Mouse (Mus musculus) limb, embryonic 15.5 days (tissue): Measurements from ENCODE around the gene St14. TPM values are rescaled to one million over a fixed set of nuclear protein-coding genes. Genes with fewer than 3 reads are reported as not detected.
"Not testable (repeated sequence)": the region's sequence is repeated elsewhere in the genome, so short reads cannot be mapped to it uniquely, and the experiment has no call there.

Experiments used
- ATAC-seq: fragments of 200-750 bp; cut with Nextera tagmentation; 2 replicates; pipeline ENCODE4 v1.8.0; 2017; ENCODE audit warnings: low read depth, moderate TSS enrichment; ENCODE audit not compliant: insufficient number of reproducible peaks, low FRiP score, low TSS enrichment
- H3K27ac ChIP-seq: fragments of 300-500 bp; sonication (generic); 2 replicates; pipeline ENCODE4 v1.5.1; 2015; ENCODE audit warnings: moderate library complexity, mild to moderate bottlenecking, inconsistent platforms
- H3K27me3 ChIP-seq: fragments of 300-500 bp; sonication (generic); 2 replicates; pipeline ENCODE4 v1.6.1; 2015; ENCODE audit warnings: inconsistent platforms
- H3K36me3 ChIP-seq: fragments of 300-500 bp; sonication (generic); 2 replicates; pipeline ENCODE4 v1.6.1; 2015; ENCODE audit warnings: inconsistent platforms
- H3K4me1 ChIP-seq: fragments of 300-500 bp; sonication (generic); 2 replicates; pipeline ENCODE4 v1.6.1; 2015; ENCODE audit warnings: inconsistent platforms
- H3K4me2 ChIP-seq: fragments of 300-500 bp; sonication (generic); 2 replicates; pipeline ENCODE4 v1.6.1; 2015; ENCODE audit warnings: mild to moderate bottlenecking, inconsistent platforms
- H3K4me3 ChIP-seq: fragments of 300-500 bp; sonication (generic); 2 replicates; pipeline ENCODE4 v1.5.1; 2015; ENCODE audit warnings: mild to moderate bottlenecking, inconsistent platforms
- H3K9ac ChIP-seq: fragments of 300-500 bp; sonication (generic); 2 replicates; pipeline ENCODE4 v1.6.1; 2015; ENCODE audit warnings: inconsistent platforms
- H3K9me3 ChIP-seq: fragments of 300-500 bp; sonication (generic); 2 replicates; pipeline ENCODE4 v1.6.1; 2016; ENCODE audit warnings: inconsistent platforms
- WGBS: fragments of 180-500 bp; shearing (Covaris S2); methylation state at CpG from one replicate; pipeline ENCODE4 v1.1.7; 2015; 5-methylcytosine and 5-hydroxymethylcytosine counted together
- polyA plus RNA-seq: library from polyadenylated mRNA; unstranded; fragments of >200 nt; fragmentation: Nextera tagmentation; extraction: Ambion mirVana; gene quantifications from 2 replicates; pipeline ENCODE4 v1.2.1, GENCODE M21; 2015

Gene St14
- polyA plus RNA-seq, 1 experiment from 2014 or later: 21.8 TPM

- no peak overlapping the region for H3K9ac ChIP-seq
- no peaks in the 10 kb centered on the region for H3K9me3 ChIP-seq
- no peaks in the 10 kb centered on the region for H3K36me3 ChIP-seq
- no peak for ATAC-seq
- no peak overlapping the region for H3K27ac ChIP-seq
- H3K4me3 ChIP-seq: no peak overlapping the region
- peaks cover 11% of the 10 kb centered on the region for H3K27me3 ChIP-seq
- H3K4me2 ChIP-seq: no peak overlapping the region
- 71% methylated on average over 6 of the region's 6 CpGs for WGBS
- 0 out of 2 replicates have a peak, but pooled peaks cover 4% of the 10 kb centered on the region for H3K4me1 ChIP-seq
These were observed 50.9 kb downstream of the St14 start for GRCm38 (mm10) chr9:31080726-31081125.

GRCm38 (mm10) chr9:31074836-31075235 lies 56.8 kb downstream of the St14 start:
- no peak overlapping the region for H3K9ac ChIP-seq
- no peaks in the 10 kb centered on the region for H3K4me1 ChIP-seq
- ATAC-seq: no peak
- 73% methylated on average over 10 of the region's 10 CpGs for WGBS
- no peak overlapping the region for H3K4me2 ChIP-seq
- no peak overlapping the region for H3K4me3 ChIP-seq
- H3K27me3 ChIP-seq: no peaks in the 10 kb centered on the region
- no peaks in the 10 kb centered on the region for H3K9me3 ChIP-seq
- H3K27ac ChIP-seq: no peak overlapping the region
- H3K36me3 ChIP-seq: no peaks in the 10 kb centered on the region; the same call in 1 of the 2 replicates

- H3K27me3 ChIP-seq: no peaks in the 10 kb centered on the region
- no peak for ATAC-seq
- no peak overlapping the region for H3K27ac ChIP-seq
- no peak overlapping the region for H3K4me2 ChIP-seq
- no peak overlapping the region for H3K4me3 ChIP-seq
- 76% methylated on average over 7 of the region's 7 CpGs for WGBS
- H3K9me3 ChIP-seq: no peaks in the 10 kb centered on the region
- no peaks in the 10 kb centered on the region for H3K4me1 ChIP-seq
- no peak overlapping the region for H3K9ac ChIP-seq
- peaks cover 7% of the 10 kb centered on the region; the same call in 1 of the 2 replicates for H3K36me3 ChIP-seq
These were observed 57.9 kb downstream of the St14 start for GRCm38 (mm10) chr9:31073797-31074196.

GRCm38 (mm10) chr9:31072256-31072655 lies 59.4 kb downstream of the St14 start:
- Histone ChIP-seq H3K9me3 (no peaks in the 10 kb centered on the region), H3K4me1 (no peaks in the 10 kb centered on the region), H3K27me3 (no peaks in the 10 kb centered on the region), H3K27ac (no peak overlapping the region), H3K4me2 (no peak overlapping the region), H3K4me3 (no peak overlapping the region), H3K9ac (no peak overlapping the region), H3K36me3 (peaks cover 9% of the 10 kb centered on the region; the same call in 1 of the 2 replicates)
- ATAC-seq: no peak
- WGBS: 88% methylated on average over 5 of the region's 5 CpGs

GRCm38 (mm10) chr9:31070706-31071105 lies 60.9 kb downstream of the St14 start:
- H3K27ac ChIP-seq: no peak overlapping the region
- WGBS: 93% methylated on average over 8 of the region's 8 CpGs
- H3K9ac ChIP-seq: no peak overlapping the region
- no peaks in the 10 kb centered on the region for H3K27me3 ChIP-seq
- peaks cover 14% of the 10 kb centered on the region for H3K36me3 ChIP-seq
- no peak overlapping the region for H3K4me2 ChIP-seq
- ATAC-seq: no peak
- H3K9me3 ChIP-seq: no peaks in the 10 kb centered on the region
- H3K4me1 ChIP-seq: no peaks in the 10 kb centered on the region
- no peak overlapping the region for H3K4me3 ChIP-seq

GRCm38 (mm10) chr9:31058723-31059122 lies 72.9 kb downstream of the St14 start:
- H3K27me3 ChIP-seq: no peaks in the 10 kb centered on the region
- 61% methylated on average over 2 of the region's 2 CpGs for WGBS
- ATAC-seq: no peak
- H3K9me3 ChIP-seq: no peaks in the 10 kb centered on the region
- no peak overlapping the region for H3K4me3 ChIP-seq
- H3K4me1 ChIP-seq: no peaks in the 10 kb centered on the region
- no peak overlapping the region for H3K4me2 ChIP-seq
- no peak overlapping the region for H3K9ac ChIP-seq
- no peak overlapping the region for H3K27ac ChIP-seq
- peaks cover 20% of the 10 kb centered on the region for H3K36me3 ChIP-seq

GRCm38 (mm10) chr9:31051509-31051908 lies 80.1 kb downstream of the St14 start:
- H3K9ac ChIP-seq, H3K36me3 ChIP-seq, H3K4me1 ChIP-seq, H3K27me3 ChIP-seq, H3K27ac ChIP-seq, H3K4me2 ChIP-seq, H3K4me3 ChIP-seq, H3K9me3 ChIP-seq, ATAC-seq: not testable (repeated sequence)
- 94% methylated on average over 6 of the region's 6 CpGs for WGBS

GRCm38 (mm10) chr9:31050208-31050607 lies 81.4 kb downstream of the St14 start:
- no peak overlapping the region for H3K27ac ChIP-seq
- no peak overlapping the region for H3K4me3 ChIP-seq
- ATAC-seq: no peak
- H3K9ac ChIP-seq: no peak overlapping the region
- peaks cover 6% of the 10 kb centered on the region; the same call in 1 of the 2 replicates for H3K36me3 ChIP-seq
- H3K9me3 ChIP-seq: no peaks in the 10 kb centered on the region
- H3K4me1 ChIP-seq: no peaks in the 10 kb centered on the region
- no peak overlapping the region for H3K4me2 ChIP-seq
- 86% methylated on average over 5 of the region's 5 CpGs for WGBS
- H3K27me3 ChIP-seq: no peaks in the 10 kb centered on the region

Other genes starting within 250 kb of the St14 start
- gene Adamts15, start 209.4 kb downstream of the St14 start, polyA plus RNA-seq: 22.9 and 26.9 TPM in 2 replicates
- 4.6 and 4.8 TPM in 2 replicates for gene Adamts8, start 189.3 kb downstream of the St14 start, polyA plus RNA-seq
- gene Zbtb44, start 101.2 kb downstream of the St14 start, polyA plus RNA-seq: 6.3 and 7.5 TPM in 2 replicates
- 219 and 230 TPM in 2 replicates for gene Aplp2, start 80.0 kb upstream of the St14 start, polyA plus RNA-seq
- gene Prdm10, start 148.7 kb upstream of the St14 start, polyA plus RNA-seq: 4.4 and 4.7 TPM in 2 replicates